Mouse (Mus musculus): ENCODE data around the gene Elp6. TPM values are rescaled to one million over a fixed set of nuclear protein-coding genes. Genes with fewer than 3 reads are reported as not detected.

The Elp6 gene
- polyA plus RNA-seq, 1 experiment, result 9.0 TPM

- TF ChIP-seq CTCF (IDR thresholded peaks at IDR 0.05; ENCODE audit: low read depth, low read length) (no peak), EP300 (IDR thresholded peaks at IDR 0.05; ENCODE audit: insufficient read depth, low read depth, low read length) (no peak), POLR2A (IDR thresholded peaks at IDR 0.05; ENCODE audit: insufficient read depth, low read length) (no peak)
- Histone ChIP-seq H3K4me3 (ENCODE audit: low read depth, low read length) (no peak overlapping the region), H3K9me3 (replicated peaks; ENCODE audit: control insufficient read depth, insufficient read depth, low read length, poor library complexity, severe bottlenecking) (no peaks in the 10 kb centered on the region), H3K27me3 (ENCODE audit: control insufficient read depth, insufficient read depth, low read length, poor library complexity, severe bottlenecking) (no peaks in the 10 kb centered on the region), H3K27ac (ENCODE audit: insufficient read depth, low read length) (no peak overlapping the region), H3K4me1 (ENCODE audit: control insufficient read depth, insufficient read depth, low read length) (no peaks in the 10 kb centered on the region), H3K9ac (ENCODE audit: low read depth, poor library complexity, severe bottlenecking) (no peak overlapping the region), H3K36me3 (ENCODE audit: control insufficient read depth, insufficient read depth, low read length, poor library complexity, severe bottlenecking) (no peaks in the 10 kb centered on the region)
These were observed 1.4 kb downstream of the Elp6 start for GRCm38 (mm10) chr9:110306371-110306770.

- no peak overlapping the region for H3K4me3 ChIP-seq (ENCODE audit: low read depth, low read length)
- H3K4me1 ChIP-seq (ENCODE audit: control insufficient read depth, insufficient read depth, low read length), result no peaks in the 10 kb centered on the region
- H3K9ac ChIP-seq (ENCODE audit: low read depth, poor library complexity, severe bottlenecking), result no peak overlapping the region
- TF ChIP-seq POLR2A (IDR thresholded peaks at IDR 0.05; ENCODE audit: insufficient read depth, low read length) (no peak), CTCF (IDR thresholded peaks at IDR 0.05; ENCODE audit: low read depth, low read length) (no peak), EP300 (IDR thresholded peaks at IDR 0.05; ENCODE audit: insufficient read depth, low read depth, low read length) (no peak)
- no peaks in the 10 kb centered on the region for H3K27me3 ChIP-seq (ENCODE audit: control insufficient read depth, insufficient read depth, low read length, poor library complexity, severe bottlenecking)
- no peaks in the 10 kb centered on the region for H3K36me3 ChIP-seq (ENCODE audit: control insufficient read depth, insufficient read depth, low read length, poor library complexity, severe bottlenecking)
- no peak overlapping the region for H3K27ac ChIP-seq (ENCODE audit: insufficient read depth, low read length)
- H3K9me3 ChIP-seq (replicated peaks; ENCODE audit: control insufficient read depth, insufficient read depth, low read length, poor library complexity, severe bottlenecking), result no peaks in the 10 kb centered on the region
These were observed 9.7 kb downstream of the Elp6 start for GRCm38 (mm10) chr9:110314706-110315105.

- Histone ChIP-seq H3K4me3 (ENCODE audit: low read depth, low read length) (no peak overlapping the region), H3K4me1 (ENCODE audit: control insufficient read depth, insufficient read depth, low read length) (no peaks in the 10 kb centered on the region), H3K9me3 (replicated peaks; ENCODE audit: control insufficient read depth, insufficient read depth, low read length, poor library complexity, severe bottlenecking) (no peaks in the 10 kb centered on the region), H3K9ac (ENCODE audit: low read depth, poor library complexity, severe bottlenecking) (no peak overlapping the region), H3K36me3 (ENCODE audit: control insufficient read depth, insufficient read depth, low read length, poor library complexity, severe bottlenecking) (no peaks in the 10 kb centered on the region), H3K27me3 (ENCODE audit: control insufficient read depth, insufficient read depth, low read length, poor library complexity, severe bottlenecking) (no peaks in the 10 kb centered on the region), H3K27ac (ENCODE audit: insufficient read depth, low read length) (no peak overlapping the region)
- TF ChIP-seq POLR2A (IDR thresholded peaks at IDR 0.05; ENCODE audit: insufficient read depth, low read length) (no peak), CTCF (IDR thresholded peaks at IDR 0.05; ENCODE audit: low read depth, low read length) (no peak), EP300 (IDR thresholded peaks at IDR 0.05; ENCODE audit: insufficient read depth, low read depth, low read length) (no peak)
These were observed 10.4 kb downstream of the Elp6 start for GRCm38 (mm10) chr9:110315410-110315809.

GRCm38 (mm10) chr9:110315904-110316303 is 10.9 kb downstream of the Elp6 start:
- TF ChIP-seq CTCF (IDR thresholded peaks at IDR 0.05; ENCODE audit: low read depth, low read length) (no peak), EP300 (IDR thresholded peaks at IDR 0.05; ENCODE audit: insufficient read depth, low read depth, low read length) (no peak), POLR2A (IDR thresholded peaks at IDR 0.05; ENCODE audit: insufficient read depth, low read length) (no peak)
- Histone ChIP-seq H3K4me1 (ENCODE audit: control insufficient read depth, insufficient read depth, low read length) (no peaks in the 10 kb centered on the region), H3K27me3 (ENCODE audit: control insufficient read depth, insufficient read depth, low read length, poor library complexity, severe bottlenecking) (no peaks in the 10 kb centered on the region)

GRCm38 (mm10) chr9:110316503-110316902 is 11.5 kb downstream of the Elp6 start:
- Histone ChIP-seq H3K9ac (ENCODE audit: low read depth, poor library complexity, severe bottlenecking) (no peak overlapping the region), H3K36me3 (ENCODE audit: control insufficient read depth, insufficient read depth, low read length, poor library complexity, severe bottlenecking) (no peaks in the 10 kb centered on the region), H3K4me3 (ENCODE audit: low read depth, low read length) (no peak overlapping the region), H3K27ac (ENCODE audit: insufficient read depth, low read length) (no peak overlapping the region), H3K27me3 (ENCODE audit: control insufficient read depth, insufficient read depth, low read length, poor library complexity, severe bottlenecking) (no peaks in the 10 kb centered on the region), H3K4me1 (ENCODE audit: control insufficient read depth, insufficient read depth, low read length) (no peaks in the 10 kb centered on the region), H3K9me3 (replicated peaks; ENCODE audit: control insufficient read depth, insufficient read depth, low read length, poor library complexity, severe bottlenecking) (no peaks in the 10 kb centered on the region)
- TF ChIP-seq CTCF (IDR thresholded peaks at IDR 0.05; ENCODE audit: low read depth, low read length), result no peak
- TF ChIP-seq EP300 (IDR thresholded peaks at IDR 0.05; ENCODE audit: insufficient read depth, low read depth, low read length), result no peak
- no peak for TF ChIP-seq POLR2A (IDR thresholded peaks at IDR 0.05; ENCODE audit: insufficient read depth, low read length)

More at GRCm38 (mm10) chr9:110315904-110316303, 10.9 kb downstream of the Elp6 start:
- H3K9me3 ChIP-seq (replicated peaks; ENCODE audit: control insufficient read depth, insufficient read depth, low read length, poor library complexity, severe bottlenecking), result no peaks in the 10 kb centered on the region
- no peak overlapping the region for H3K9ac ChIP-seq (ENCODE audit: low read depth, poor library complexity, severe bottlenecking)
- no peaks in the 10 kb centered on the region for H3K36me3 ChIP-seq (ENCODE audit: control insufficient read depth, insufficient read depth, low read length, poor library complexity, severe bottlenecking)
- H3K4me3 ChIP-seq (ENCODE audit: low read depth, low read length), result no peak overlapping the region
- H3K27ac ChIP-seq (ENCODE audit: insufficient read depth, low read length), result no peak overlapping the region

- H3K27ac ChIP-seq (ENCODE audit: insufficient read depth, low read length), result no peak overlapping the region
- H3K36me3 ChIP-seq (ENCODE audit: control insufficient read depth, insufficient read depth, low read length, poor library complexity, severe bottlenecking), result no peaks in the 10 kb centered on the region
- H3K27me3 ChIP-seq (ENCODE audit: control insufficient read depth, insufficient read depth, low read length, poor library complexity, severe bottlenecking), result no peaks in the 10 kb centered on the region; the same call in 1 of the 2 replicates
- H3K4me3 ChIP-seq (ENCODE audit: low read depth, low read length), result no peak overlapping the region
- H3K9me3 ChIP-seq (replicated peaks; ENCODE audit: control insufficient read depth, insufficient read depth, low read length, poor library complexity, severe bottlenecking), result no peaks in the 10 kb centered on the region
- no peak overlapping the region for H3K9ac ChIP-seq (ENCODE audit: low read depth, poor library complexity, severe bottlenecking)
- no peaks in the 10 kb centered on the region for H3K4me1 ChIP-seq (ENCODE audit: control insufficient read depth, insufficient read depth, low read length)
- TF ChIP-seq EP300 (IDR thresholded peaks at IDR 0.05; ENCODE audit: insufficient read depth, low read depth, low read length) (no peak), CTCF (IDR thresholded peaks at IDR 0.05; ENCODE audit: low read depth, low read length) (no peak), POLR2A (IDR thresholded peaks at IDR 0.05; ENCODE audit: insufficient read depth, low read length) (no peak)
These were observed 15.8 kb downstream of the Elp6 start for GRCm38 (mm10) chr9:110320769-110321168.
